Mouse (Mus musculus) olfactory bulb, adult 2 months (tissue): ENCODE measurements around the gene Ncln.

Experiments
- CTCF ChIP-seq: fragments of 200-500 bp; IDR thresholded peaks from 2 replicates; pipeline ENCODE4 v1.5.1; 2012; ENCODE audit warnings: low read depth, mild to moderate bottlenecking, low read length, moderate library complexity; ENCODE audit not compliant: insufficient read depth
- POLR2A ChIP-seq: fragments of 200-500 bp; IDR thresholded peaks from 2 replicates; pipeline ENCODE4 v1.6.1; 2012; ENCODE audit warnings: mild to moderate bottlenecking, low read depth, low read length, moderate library complexity; ENCODE audit not compliant: insufficient read depth

- TF ChIP-seq CTCF = no peak
- TF ChIP-seq POLR2A = no peak
Measured at GRCm38 (mm10) chr10:81510246-81510810, 14.1 kb upstream of the Ncln start.
